Mouse (Mus musculus): ENCODE measurements at regions not wholly inside any gene's neighbourhood (a gene's known extent, or its start where the extent isn't known, plus 50 kb on each side); places are given as distances from the start of the nearest gene placed in this dataset.

DNA sequence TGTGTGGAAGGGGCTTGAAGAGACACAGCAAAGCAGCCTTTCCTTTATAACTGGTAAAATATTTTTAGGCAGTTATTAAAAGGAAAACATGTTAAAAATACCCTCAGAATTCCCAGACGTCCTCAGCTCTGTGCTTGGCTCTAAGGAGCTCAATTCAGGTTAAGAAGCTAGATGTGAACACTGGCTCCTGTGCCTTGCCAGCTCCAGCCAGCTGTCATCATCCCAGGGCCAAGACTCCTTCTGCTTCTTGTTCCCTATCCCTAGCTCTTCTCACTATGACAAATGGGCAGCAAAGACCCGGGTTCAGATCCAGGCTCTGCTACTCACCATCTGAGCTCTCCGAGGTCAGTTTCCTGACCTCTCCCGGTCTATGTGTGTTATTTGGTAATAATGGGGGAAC lies 293.5 kb upstream of the Rtl1 start:
- H3K9me3 ChIP-seq (ENCODE audit: low read length), result no peaks in the 10 kb centered on the region
- no peaks in the 10 kb centered on the region for H3K27me3 ChIP-seq (ENCODE audit: insufficient read depth, low read length)
- no peak for TF ChIP-seq CTCF (IDR thresholded peaks at IDR 0.05)
- H3K4me2 ChIP-seq (ENCODE audit: low read depth, low read length, poor library complexity, severe bottlenecking), result no peak overlapping the region
- H3K36me3 ChIP-seq (ENCODE audit: insufficient read depth, low read length), result no peaks in the 10 kb centered on the region
- ATAC-seq (ENCODE audit: low FRiP score) (no peak), DNase-seq (ENCODE audit: low spot score) (no peak)
- no peak overlapping the region for H3K9ac ChIP-seq (replicated peaks; ENCODE audit: low read length, poor library complexity, severe bottlenecking)
- H3K4me3 ChIP-seq (ENCODE audit: low read depth, low read length), result no peak overlapping the region
- no peak overlapping the region for H3K27ac ChIP-seq (ENCODE audit: low read depth, low read length)
- no peaks in the 10 kb centered on the region for H3K4me1 ChIP-seq (ENCODE audit: insufficient read depth, low read length)
- 75% methylated on average over 4 of the region's 4 CpGs for WGBS

- H3K4me3 ChIP-seq (ENCODE audit: low read depth, low read length), result no peak overlapping the region
- H3K9me3 ChIP-seq (ENCODE audit: low read length), result no peaks in the 10 kb centered on the region
- H3K36me3 ChIP-seq (ENCODE audit: insufficient read depth, low read length), result no peaks in the 10 kb centered on the region
- no peak for TF ChIP-seq CTCF (IDR thresholded peaks at IDR 0.05)
- DNase-seq (ENCODE audit: low spot score) (no peak), ATAC-seq (ENCODE audit: low FRiP score) (no peak)
- H3K9ac ChIP-seq (replicated peaks; ENCODE audit: low read length, poor library complexity, severe bottlenecking), result no peak overlapping the region
- no peaks in the 10 kb centered on the region for H3K4me1 ChIP-seq (ENCODE audit: insufficient read depth, low read length)
- no peak overlapping the region for H3K27ac ChIP-seq (ENCODE audit: low read depth, low read length)
- no peaks in the 10 kb centered on the region for H3K27me3 ChIP-seq (ENCODE audit: insufficient read depth, low read length)
- no peak overlapping the region for H3K4me2 ChIP-seq (ENCODE audit: low read depth, low read length, poor library complexity, severe bottlenecking)
- WGBS, result 78% methylated on average over 7 of the region's 7 CpGs
Observed at GRCm38 (mm10) chr12:109895389-109895788, 295.3 kb upstream of the Rtl1 start.

GRCm38 (mm10) chr12:109896397-109896796 lies 296.3 kb upstream of the Rtl1 start:
- no peak for ATAC-seq (ENCODE audit: low FRiP score)
- Histone ChIP-seq H3K9me3 (ENCODE audit: low read length) (no peaks in the 10 kb centered on the region), H3K36me3 (ENCODE audit: insufficient read depth, low read length) (no peaks in the 10 kb centered on the region), H3K27me3 (ENCODE audit: insufficient read depth, low read length) (no peaks in the 10 kb centered on the region), H3K27ac (ENCODE audit: low read depth, low read length) (no peak overlapping the region), H3K4me3 (ENCODE audit: low read depth, low read length) (no peak overlapping the region), H3K4me2 (ENCODE audit: low read depth, low read length, poor library complexity, severe bottlenecking) (no peak overlapping the region), H3K9ac (replicated peaks; ENCODE audit: low read length, poor library complexity, severe bottlenecking) (no peak overlapping the region), H3K4me1 (ENCODE audit: insufficient read depth, low read length) (no peaks in the 10 kb centered on the region)
- WGBS, result 89% methylated on average over 9 of the region's 9 CpGs
- no peak for DNase-seq (ENCODE audit: low spot score)
- TF ChIP-seq CTCF (IDR thresholded peaks at IDR 0.05), result no peak

- no peak overlapping the region for H3K9ac ChIP-seq (replicated peaks; ENCODE audit: low read length, poor library complexity, severe bottlenecking)
- ATAC-seq (ENCODE audit: low FRiP score), result no peak
- 88% methylated on average over 10 of the region's 10 CpGs for WGBS
Observed at GRCm38 (mm10) chr12:109896906-109897305, 296.8 kb upstream of the Rtl1 start.

GRCm38 (mm10) chr12:109897861-109898385 lies 297.8 kb upstream of the Rtl1 start:
- no peak for TF ChIP-seq CTCF (IDR thresholded peaks at IDR 0.05)
- WGBS, result 58% methylated on average over 11 of the region's 11 CpGs

More at GRCm38 (mm10) chr12:109896906-109897305, 296.8 kb upstream of the Rtl1 start:
- Histone ChIP-seq H3K27me3 (ENCODE audit: insufficient read depth, low read length) (no peaks in the 10 kb centered on the region), H3K36me3 (ENCODE audit: insufficient read depth, low read length) (no peaks in the 10 kb centered on the region), H3K27ac (ENCODE audit: low read depth, low read length) (no peak overlapping the region), H3K4me1 (ENCODE audit: insufficient read depth, low read length) (no peaks in the 10 kb centered on the region), H3K4me3 (ENCODE audit: low read depth, low read length) (no peak overlapping the region), H3K9me3 (ENCODE audit: low read length) (no peaks in the 10 kb centered on the region), H3K4me2 (ENCODE audit: low read depth, low read length, poor library complexity, severe bottlenecking) (no peak overlapping the region)
- no peak for DNase-seq (ENCODE audit: low spot score)
- no peak for TF ChIP-seq CTCF (IDR thresholded peaks at IDR 0.05)

GRCm38 (mm10) chr12:109899420-109899819 lies 299.3 kb upstream of the Rtl1 start:
- ATAC-seq (ENCODE audit: low FRiP score) (no peak), DNase-seq (ENCODE audit: low spot score) (no peak)
- Histone ChIP-seq H3K36me3 (ENCODE audit: insufficient read depth, low read length) (no peaks in the 10 kb centered on the region), H3K4me2 (ENCODE audit: low read depth, low read length, poor library complexity, severe bottlenecking) (no peak overlapping the region), H3K27ac (ENCODE audit: low read depth, low read length) (no peak overlapping the region), H3K9ac (replicated peaks; ENCODE audit: low read length, poor library complexity, severe bottlenecking) (no peak overlapping the region), H3K4me3 (ENCODE audit: low read depth, low read length) (no peak overlapping the region), H3K9me3 (ENCODE audit: low read length) (no peaks in the 10 kb centered on the region), H3K27me3 (ENCODE audit: insufficient read depth, low read length) (no peaks in the 10 kb centered on the region), H3K4me1 (ENCODE audit: insufficient read depth, low read length) (no peaks in the 10 kb centered on the region)
- no peak for TF ChIP-seq CTCF (IDR thresholded peaks at IDR 0.05)
- WGBS, result 86% methylated on average over 3 of the region's 3 CpGs

More at GRCm38 (mm10) chr12:109897861-109898385, 297.8 kb upstream of the Rtl1 start:
- no peak overlapping the region for H3K4me2 ChIP-seq (ENCODE audit: low read depth, low read length, poor library complexity, severe bottlenecking)
- no peaks in the 10 kb centered on the region for H3K9me3 ChIP-seq (ENCODE audit: low read length)
- no peaks in the 10 kb centered on the region for H3K27me3 ChIP-seq (ENCODE audit: insufficient read depth, low read length)
- no peaks in the 10 kb centered on the region for H3K36me3 ChIP-seq (ENCODE audit: insufficient read depth, low read length)
- H3K4me3 ChIP-seq (ENCODE audit: low read depth, low read length), result no peak overlapping the region
- H3K27ac ChIP-seq (ENCODE audit: low read depth, low read length), result no peak overlapping the region
- no peaks in the 10 kb centered on the region for H3K4me1 ChIP-seq (ENCODE audit: insufficient read depth, low read length)
- H3K9ac ChIP-seq (replicated peaks; ENCODE audit: low read length, poor library complexity, severe bottlenecking), result no peak overlapping the region
- DNase-seq (ENCODE audit: low spot score) (peak; percentile 19), ATAC-seq (ENCODE audit: low FRiP score) (no peak)

Measured in midbrain, postnatal 0 days (tissue).